Mouse (Mus musculus): ENCODE results near the gene Eya4. TPM values are rescaled to one million over a fixed set of nuclear protein-coding genes. Genes with fewer than 3 reads are reported as not detected.

The Eya4 gene
- polyA plus RNA-seq, 1 experiment = 0.47 TPM

GRCm38 (mm10) chr10:23292495-23292894 is 58.1 kb downstream of the Eya4 start:
- Histone ChIP-seq H3K27ac (ENCODE audit: insufficient read depth, low read depth, low read length) (no peak overlapping the region), H3K27me3 (replicated peaks; ENCODE audit: control insufficient read depth, insufficient read depth, low read length) (no peaks in the 10 kb centered on the region), H3K36me3 (ENCODE audit: control insufficient read depth, insufficient read depth, low read length) (no peaks in the 10 kb centered on the region), H3K4me3 (ENCODE audit: insufficient read depth, low read depth, low read length) (no peak overlapping the region), H3K4me1 (ENCODE audit: control insufficient read depth, insufficient read depth, low read length) (no peaks in the 10 kb centered on the region)
- no peak for DNase-seq
- WGBS = 65% methylated on average over 7 of the region's 7 CpGs
- TF ChIP-seq CTCF (conservative IDR thresholded peaks at IDR 0.05; ENCODE audit: insufficient read depth, insufficient read length, low read depth, low read length) (no peak), POLR2A (IDR thresholded peaks at IDR 0.05; ENCODE audit: low read depth, low read length) (no peak)

- no peak overlapping the region for H3K27ac ChIP-seq (ENCODE audit: insufficient read depth, low read depth, low read length)
- DNase-seq = no peak
- TF ChIP-seq CTCF (conservative IDR thresholded peaks at IDR 0.05; ENCODE audit: insufficient read depth, insufficient read length, low read depth, low read length) (no peak), POLR2A (IDR thresholded peaks at IDR 0.05; ENCODE audit: low read depth, low read length) (no peak)
- H3K4me3 ChIP-seq (ENCODE audit: insufficient read depth, low read depth, low read length) = no peak overlapping the region
- H3K4me1 ChIP-seq (ENCODE audit: control insufficient read depth, insufficient read depth, low read length) = no peaks in the 10 kb centered on the region
- H3K36me3 ChIP-seq (ENCODE audit: control insufficient read depth, insufficient read depth, low read length) = no peaks in the 10 kb centered on the region
- WGBS = 88% methylated on average over 3 of the region's 3 CpGs
- no peaks in the 10 kb centered on the region for H3K27me3 ChIP-seq (replicated peaks; ENCODE audit: control insufficient read depth, insufficient read depth, low read length)
Observed at GRCm38 (mm10) chr10:23277371-23277770, 73.2 kb downstream of the Eya4 start.

DNA sequence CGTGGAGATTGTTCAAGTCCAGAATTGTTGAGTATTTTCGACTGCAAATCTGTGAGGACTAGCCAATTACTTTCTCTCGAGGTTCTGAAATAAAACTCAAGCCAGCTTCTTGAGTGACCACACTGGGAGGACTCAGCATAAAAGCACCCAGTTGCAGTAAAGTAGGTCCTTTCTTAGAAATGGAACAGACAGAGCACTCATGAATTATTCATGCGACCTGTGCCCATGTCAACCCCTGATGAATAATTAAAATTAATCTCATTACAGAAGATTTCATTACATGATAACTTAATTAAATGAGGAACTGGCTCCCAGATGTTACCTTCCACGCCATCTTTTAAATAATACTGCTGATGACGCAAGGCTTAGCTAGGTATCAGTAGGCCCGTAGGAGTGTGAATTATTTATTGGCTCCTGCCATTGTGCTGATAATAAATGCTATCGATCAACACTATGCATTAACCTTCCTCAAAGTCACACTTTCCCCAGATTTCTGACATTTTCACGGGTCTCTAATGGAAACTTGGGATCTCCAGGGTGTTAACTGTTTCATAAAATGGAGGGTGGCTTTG is 79.5 kb downstream of the Eya4 start:
- Histone ChIP-seq H3K36me3 (ENCODE audit: control insufficient read depth, insufficient read depth, low read length) (no peaks in the 10 kb centered on the region), H3K27me3 (replicated peaks; ENCODE audit: control insufficient read depth, insufficient read depth, low read length) (no peaks in the 10 kb centered on the region), H3K27ac (ENCODE audit: insufficient read depth, low read depth, low read length) (no peak overlapping the region), H3K4me3 (ENCODE audit: insufficient read depth, low read depth, low read length) (no peak overlapping the region), H3K4me1 (ENCODE audit: control insufficient read depth, insufficient read depth, low read length) (no peaks in the 10 kb centered on the region)
- DNase-seq = no peak
- TF ChIP-seq CTCF (conservative IDR thresholded peaks at IDR 0.05; ENCODE audit: insufficient read depth, insufficient read length, low read depth, low read length) (no peak), POLR2A (IDR thresholded peaks at IDR 0.05; ENCODE audit: low read depth, low read length) (no peak)
- WGBS = 74% methylated on average over 9 of the region's 9 CpGs

GRCm38 (mm10) chr10:23270502-23270901 is 80.1 kb downstream of the Eya4 start:
- 85% methylated on average over 2 of the region's 2 CpGs for whole genome bisulfite sequencing

DNA sequence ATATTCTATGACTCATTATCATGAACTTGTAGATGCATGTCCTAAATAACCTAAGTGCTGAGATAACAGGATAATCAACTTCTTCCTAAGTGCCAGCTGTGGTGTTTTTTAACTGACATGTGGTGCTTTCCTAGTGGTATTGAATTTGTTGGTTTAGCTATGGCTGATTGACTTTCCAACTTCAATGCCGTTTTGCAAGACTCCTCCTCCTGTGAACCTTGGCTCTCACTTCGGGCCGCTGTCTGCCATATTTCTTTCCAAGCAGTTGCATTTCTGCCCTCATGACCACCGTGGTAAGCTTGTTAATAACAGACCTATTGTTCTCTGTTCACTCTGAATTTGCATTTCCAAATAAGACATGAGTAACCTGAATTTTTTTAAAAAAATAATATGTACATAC is 98.4 kb downstream of the Eya4 start:
- no peaks in the 10 kb centered on the region for H3K36me3 ChIP-seq (ENCODE audit: control insufficient read depth, insufficient read depth, low read length)
- no peaks in the 10 kb centered on the region for H3K27me3 ChIP-seq (replicated peaks; ENCODE audit: control insufficient read depth, insufficient read depth, low read length)
- no peak for DNase-seq
- no peak overlapping the region for H3K27ac ChIP-seq (ENCODE audit: insufficient read depth, low read depth, low read length)
- WGBS = 21% methylated on average over 4 of the region's 4 CpGs
- H3K4me3 ChIP-seq (ENCODE audit: insufficient read depth, low read depth, low read length) = no peak overlapping the region
- no peaks in the 10 kb centered on the region for H3K4me1 ChIP-seq (ENCODE audit: control insufficient read depth, insufficient read depth, low read length)
- TF ChIP-seq CTCF (conservative IDR thresholded peaks at IDR 0.05; ENCODE audit: insufficient read depth, insufficient read length, low read depth, low read length) (no peak), POLR2A (IDR thresholded peaks at IDR 0.05; ENCODE audit: low read depth, low read length) (no peak)

More at GRCm38 (mm10) chr10:23270502-23270901, 80.1 kb downstream of the Eya4 start:
- Histone ChIP-seq H3K4me1 (ENCODE audit: control insufficient read depth, insufficient read depth, low read length) (no peaks in the 10 kb centered on the region), H3K36me3 (ENCODE audit: control insufficient read depth, insufficient read depth, low read length) (no peaks in the 10 kb centered on the region), H3K27ac (ENCODE audit: insufficient read depth, low read depth, low read length) (no peak overlapping the region), H3K27me3 (replicated peaks; ENCODE audit: control insufficient read depth, insufficient read depth, low read length) (no peaks in the 10 kb centered on the region), H3K4me3 (ENCODE audit: insufficient read depth, low read depth, low read length) (no peak overlapping the region)
- no peak for TF ChIP-seq CTCF (conservative IDR thresholded peaks at IDR 0.05; ENCODE audit: insufficient read depth, insufficient read length, low read depth, low read length)
- no peak for TF ChIP-seq POLR2A (IDR thresholded peaks at IDR 0.05; ENCODE audit: low read depth, low read length)
- DNase-seq = no peak

GRCm38 (mm10) chr10:23246485-23246884 is 104.1 kb downstream of the Eya4 start:
- WGBS = 77% methylated on average over 3 of the region's 3 CpGs
- H3K27ac ChIP-seq (ENCODE audit: insufficient read depth, low read depth, low read length) = no peak overlapping the region
- H3K4me3 ChIP-seq (ENCODE audit: insufficient read depth, low read depth, low read length) = no peak overlapping the region
- TF ChIP-seq CTCF (conservative IDR thresholded peaks at IDR 0.05; ENCODE audit: insufficient read depth, insufficient read length, low read depth, low read length) = no peak
- TF ChIP-seq POLR2A (IDR thresholded peaks at IDR 0.05; ENCODE audit: low read depth, low read length) = no peak
- DNase-seq = no peak
- H3K4me1 ChIP-seq (ENCODE audit: control insufficient read depth, insufficient read depth, low read length) = no peaks in the 10 kb centered on the region
- H3K27me3 ChIP-seq (replicated peaks; ENCODE audit: control insufficient read depth, insufficient read depth, low read length) = no peaks in the 10 kb centered on the region
- H3K36me3 ChIP-seq (ENCODE audit: control insufficient read depth, insufficient read depth, low read length) = no peaks in the 10 kb centered on the region

GRCm38 (mm10) chr10:23236918-23237317 is 113.7 kb downstream of the Eya4 start:
- no peak for TF ChIP-seq CTCF (conservative IDR thresholded peaks at IDR 0.05; ENCODE audit: insufficient read depth, insufficient read length, low read depth, low read length)
- WGBS = 54% methylated on average over 11 of the region's 11 CpGs
- H3K36me3 ChIP-seq (ENCODE audit: control insufficient read depth, insufficient read depth, low read length) = no peaks in the 10 kb centered on the region
- no peaks in the 10 kb centered on the region for H3K4me1 ChIP-seq (ENCODE audit: control insufficient read depth, insufficient read depth, low read length)
- no peaks in the 10 kb centered on the region for H3K27me3 ChIP-seq (replicated peaks; ENCODE audit: control insufficient read depth, insufficient read depth, low read length)
- DNase-seq = no peak
- H3K27ac ChIP-seq (ENCODE audit: insufficient read depth, low read depth, low read length) = no peak overlapping the region
- no peak overlapping the region for H3K4me3 ChIP-seq (ENCODE audit: insufficient read depth, low read depth, low read length)
